Mouse (Mus musculus) testis, adult 2 months (tissue): Measurements from ENCODE around the gene Med12l. TPM values are rescaled to one million over a fixed set of nuclear protein-coding genes. Genes with fewer than 3 reads are reported as not detected.
A peak's percentile ranks its signal among the peaks of the same experiment; 100 is the strongest.

Experiments used
- H3K27ac ChIP-seq: fragments of 200-500 bp; 2 replicates; pipeline ENCODE4 v1.5.1; 2012; ENCODE audit warnings: low read depth, low read length; ENCODE audit not compliant: control insufficient read depth, insufficient read depth
- H3K27me3 ChIP-seq: fragments of 200-500 bp; 2 replicates; pipeline ENCODE4 v1.6.1; 2012; ENCODE audit warnings: mild to moderate bottlenecking, low read length, moderate library complexity; ENCODE audit not compliant: control insufficient read depth, insufficient read depth
- H3K36me3 ChIP-seq: fragments of 200-500 bp; 2 replicates; pipeline ENCODE4 v1.6.1; 2012; ENCODE audit warnings: mild to moderate bottlenecking, low read length; ENCODE audit not compliant: control insufficient read depth, insufficient read depth
- H3K4me1 ChIP-seq: fragments of 200-500 bp; 2 replicates; pipeline ENCODE4 v1.6.1; 2012; ENCODE audit warnings: low read length; ENCODE audit not compliant: control insufficient read depth, insufficient read depth
- H3K4me3 ChIP-seq: fragments of 200-500 bp; 2 replicates; pipeline ENCODE4 v1.5.1; 2012; ENCODE audit warnings: low read depth, mild to moderate bottlenecking, low read length, moderate library complexity, mixed read lengths; ENCODE audit not compliant: control insufficient read depth
- CTCF ChIP-seq: fragments of 200-500 bp; IDR thresholded peaks from 2 replicates; pipeline ENCODE4 v1.5.1; 2012; ENCODE audit warnings: low read depth, mild to moderate bottlenecking, inconsistent platforms, low read length, moderate library complexity; ENCODE audit not compliant: control insufficient read depth, insufficient read depth, insufficient replicate concordance
- POLR2A ChIP-seq: fragments of 200-500 bp; IDR thresholded peaks from 2 replicates; pipeline ENCODE4 v1.6.1; 2012; ENCODE audit warnings: low read depth, mild to moderate bottlenecking, inconsistent platforms, low read length, moderate library complexity; ENCODE audit not compliant: control insufficient read depth
- polyA plus RNA-seq: library from polyadenylated mRNA; depleted of rRNA; stranded (reverse); fragments of >200 nt; gene quantifications from 2 replicates; pipeline ENCODE4 v1.2.3, GENCODE M21; 2012

Gene Med12l
- polyA plus RNA-seq, 1 experiment: 4.6 TPM

DNA sequence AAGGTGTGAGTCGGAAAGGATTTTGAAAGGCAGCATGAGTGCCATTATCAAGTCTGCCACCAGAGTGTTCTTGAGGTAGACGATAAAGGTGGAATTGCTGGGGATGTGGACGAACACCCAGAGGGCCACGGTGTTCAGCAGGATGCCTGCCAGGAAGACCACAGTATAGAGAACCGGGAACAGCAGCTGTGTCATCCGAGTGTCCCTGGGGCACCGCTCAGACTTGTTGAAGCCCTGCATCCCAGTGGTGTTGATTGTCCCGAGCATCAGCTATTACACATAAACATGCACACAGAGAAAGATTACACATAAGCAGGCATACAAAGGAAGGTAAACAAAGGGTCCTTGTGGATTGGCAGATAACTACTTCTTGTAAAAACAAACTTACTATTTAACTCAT, 204.5 kb downstream of the Med12l start:
- Histone ChIP-seq H3K4me3 (no peak overlapping the region), H3K27ac (no peak overlapping the region), H3K4me1 (no peaks in the 10 kb centered on the region; the same call in 1 of the 2 replicates), H3K27me3 (no peaks in the 10 kb centered on the region), H3K36me3 (no peaks in the 10 kb centered on the region)
- TF ChIP-seq CTCF: no peak
- TF ChIP-seq POLR2A: no peak

DNA sequence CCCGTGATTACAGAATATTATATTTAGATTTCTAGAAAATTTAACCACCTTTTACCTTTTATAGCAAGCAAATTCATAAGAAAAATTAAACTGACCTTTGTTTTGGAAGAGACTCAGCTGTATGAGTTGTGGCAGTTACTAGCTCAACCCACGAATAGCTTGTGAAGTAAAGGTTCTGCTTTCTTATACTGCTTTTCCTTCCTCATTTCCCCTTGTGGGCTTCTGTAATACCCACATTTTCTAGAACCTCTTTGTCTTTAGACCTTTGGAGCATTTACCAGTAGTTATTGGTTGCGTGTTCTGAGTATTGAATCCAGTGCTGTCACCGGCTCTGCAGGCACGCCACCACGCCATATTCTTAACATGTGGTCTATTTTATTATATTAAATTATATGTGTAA, 205.1 kb downstream of the Med12l start, which contains the start of gene P2ry13:
Gene P2ry13, minus strand, starts transcription at position 156 of the 400 bp plus-strand sequence.
- Histone ChIP-seq H3K27ac (no peak within 1 kb of the TSS), H3K36me3 (no peaks in the 10 kb centered on the region), H3K27me3 (no peaks in the 10 kb centered on the region), H3K4me1 (no peaks in the 10 kb centered on the region; the same call in 1 of the 2 replicates), H3K4me3 (no peak within 1 kb of the TSS)
- TF ChIP-seq CTCF: no peak
- TF ChIP-seq POLR2A: no peak

DNA sequence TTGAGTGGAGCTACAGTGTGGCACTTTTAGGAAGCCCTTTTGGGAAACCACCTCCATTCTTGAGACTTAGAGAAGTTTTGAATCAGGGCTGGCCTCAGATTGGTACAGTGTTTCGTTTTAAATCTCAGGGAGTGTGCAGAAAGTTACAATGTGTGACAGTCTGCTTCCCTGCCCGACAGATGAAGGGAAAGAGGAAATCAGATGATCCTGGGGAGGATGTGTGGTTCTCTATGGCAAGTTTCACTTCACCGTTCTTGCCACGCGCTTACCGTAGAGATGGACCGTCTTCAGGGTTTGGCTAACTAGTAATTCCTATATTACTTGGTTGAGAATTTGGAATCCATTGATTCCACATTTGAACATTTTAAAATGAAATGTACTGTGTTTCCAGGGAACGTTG, 206.2 kb downstream of the Med12l start:
- Histone ChIP-seq H3K36me3 (no peaks in the 10 kb centered on the region), H3K4me3 (no peak overlapping the region), H3K27ac (no peak overlapping the region), H3K4me1 (no peaks in the 10 kb centered on the region; the same call in 1 of the 2 replicates), H3K27me3 (no peaks in the 10 kb centered on the region)
- no peak for TF ChIP-seq POLR2A
- TF ChIP-seq CTCF: no peak

DNA sequence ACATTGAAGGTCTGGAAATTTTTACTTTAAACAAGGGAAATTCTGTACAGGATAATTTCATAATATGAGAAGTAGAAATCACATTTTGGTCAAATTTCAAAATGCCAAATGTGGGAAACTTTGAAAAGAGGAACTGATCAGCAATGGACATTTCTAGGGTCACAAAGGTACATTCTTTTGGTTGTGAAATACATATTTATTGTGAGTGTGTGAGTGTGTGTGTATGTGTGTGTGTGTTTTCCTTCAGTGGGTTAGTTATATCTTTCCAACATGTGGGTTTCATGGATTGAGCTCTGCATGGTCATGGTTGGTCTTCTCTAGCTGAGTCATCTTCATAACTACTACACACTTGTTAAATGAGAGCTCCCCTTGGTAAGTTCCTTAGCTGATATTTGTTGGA, 206.8 kb downstream of the Med12l start:
- TF ChIP-seq CTCF (no peak), POLR2A (no peak)
- no peak overlapping the region for H3K4me3 ChIP-seq
- H3K27me3 ChIP-seq: no peaks in the 10 kb centered on the region
- no peak overlapping the region for H3K27ac ChIP-seq
- no peaks in the 10 kb centered on the region for H3K36me3 ChIP-seq
- H3K4me1 ChIP-seq: no peaks in the 10 kb centered on the region; the same call in 1 of the 2 replicates

DNA sequence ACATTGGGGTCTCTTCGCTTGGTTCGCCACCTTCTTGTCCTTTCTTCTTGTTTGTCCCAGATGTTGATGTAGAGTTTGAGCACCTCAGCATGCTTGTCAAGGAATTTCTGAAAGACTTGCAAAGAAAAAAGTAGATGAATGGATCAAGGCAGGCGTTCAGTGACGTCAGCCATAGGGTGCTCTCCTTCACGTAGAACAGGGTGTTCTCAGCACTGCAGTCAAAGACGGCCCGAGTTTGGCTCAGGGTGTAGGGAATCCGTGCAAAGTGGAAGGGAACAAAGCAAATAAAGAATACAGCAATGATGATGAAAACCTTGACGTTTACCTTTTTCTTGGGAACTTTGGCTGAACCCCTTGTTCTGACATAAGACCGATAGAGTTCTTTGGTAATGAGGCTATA, 211.6 kb downstream of the Med12l start:
- no peaks in the 10 kb centered on the region for H3K36me3 ChIP-seq
- TF ChIP-seq POLR2A: no peak
- H3K4me3 ChIP-seq: no peak overlapping the region
- no peaks in the 10 kb centered on the region for H3K27me3 ChIP-seq
- H3K27ac ChIP-seq: 0 out of 2 replicates have a peak overlapping the region, but pooled peaks have one; percentile 25
- H3K4me1 ChIP-seq: 0 out of 2 replicates have a peak, but pooled peaks cover 2% of the 10 kb centered on the region

DNA sequence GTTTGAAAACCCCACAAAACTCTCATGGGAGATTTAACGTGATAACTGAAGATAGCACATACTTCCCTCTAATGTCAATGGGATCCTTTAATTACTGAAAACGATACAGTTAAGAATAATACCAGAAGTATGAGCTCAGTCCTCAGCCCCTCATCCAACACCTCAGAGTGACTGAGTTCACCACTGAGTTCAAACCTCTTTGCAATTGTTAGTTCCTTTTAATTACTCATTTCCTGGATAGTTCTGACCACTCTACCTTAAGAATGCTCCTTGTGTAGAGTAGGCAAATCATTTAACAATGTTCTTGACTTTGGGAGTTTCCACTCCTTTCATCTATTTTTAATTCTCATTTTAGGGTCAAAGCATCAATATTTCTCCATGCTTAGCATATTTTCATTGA, 213.7 kb downstream of the Med12l start:
- no peaks in the 10 kb centered on the region for H3K36me3 ChIP-seq
- no peak overlapping the region for H3K4me3 ChIP-seq
- H3K27ac ChIP-seq: no peak overlapping the region
- H3K27me3 ChIP-seq: no peaks in the 10 kb centered on the region
- 0 out of 2 replicates have a peak, but pooled peaks cover 2% of the 10 kb centered on the region for H3K4me1 ChIP-seq
- TF ChIP-seq CTCF: no peak
- no peak for TF ChIP-seq POLR2A

DNA sequence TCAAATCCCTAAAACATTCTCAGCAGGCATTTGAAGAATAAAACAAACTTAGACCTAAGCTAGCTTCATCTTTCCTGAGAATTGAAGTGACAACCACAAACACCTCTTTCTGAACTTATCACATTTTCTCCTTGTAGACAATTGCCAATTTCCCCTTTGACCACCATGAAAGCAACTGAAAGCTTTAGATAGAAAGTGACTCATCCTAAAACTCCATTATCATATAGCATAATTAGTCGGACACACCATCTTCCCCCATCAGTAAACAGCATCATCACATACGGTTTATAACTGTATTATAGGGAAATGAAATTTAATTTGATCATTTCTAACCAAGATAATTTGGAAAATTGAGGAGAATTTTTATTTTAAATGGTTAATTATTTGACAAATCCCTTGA, 216.7 kb downstream of the Med12l start:
- H3K4me3 ChIP-seq: no peak overlapping the region
- H3K27ac ChIP-seq: no peak overlapping the region
- no peaks in the 10 kb centered on the region for H3K27me3 ChIP-seq
- TF ChIP-seq POLR2A: no peak
- TF ChIP-seq CTCF: no peak
- H3K36me3 ChIP-seq: no peaks in the 10 kb centered on the region
- 0 out of 2 replicates have a peak, but pooled peaks cover 2% of the 10 kb centered on the region for H3K4me1 ChIP-seq

DNA sequence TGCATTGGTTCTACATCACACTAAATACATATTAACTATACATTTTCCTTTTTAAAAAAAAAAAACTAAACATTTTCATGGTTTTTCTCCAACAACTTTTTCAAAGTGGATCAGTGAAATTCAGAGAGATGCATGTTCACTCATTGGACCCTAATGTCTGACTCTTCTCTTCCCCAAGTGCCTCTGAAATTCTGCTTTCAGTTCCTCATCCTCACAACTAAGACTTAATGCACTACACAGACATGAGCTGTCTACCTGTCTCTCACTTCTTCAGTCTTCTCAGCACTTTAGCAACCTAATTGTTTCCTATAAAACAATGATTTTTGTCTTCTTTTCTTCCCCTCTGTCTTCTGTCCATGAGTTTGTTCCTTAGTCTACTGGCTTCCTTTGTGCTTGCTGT, 219.8 kb downstream of the Med12l start:
- H3K4me1 ChIP-seq: no peaks in the 10 kb centered on the region
- no peaks in the 10 kb centered on the region for H3K36me3 ChIP-seq
- no peaks in the 10 kb centered on the region for H3K27me3 ChIP-seq
- no peak for TF ChIP-seq CTCF
- no peak for TF ChIP-seq POLR2A
- no peak overlapping the region for H3K4me3 ChIP-seq
- H3K27ac ChIP-seq: no peak overlapping the region
